Mouse (Mus musculus): ENCODE measurements around the gene Clptm1. TPM values are rescaled to one million over a fixed set of nuclear protein-coding genes. Genes with fewer than 3 reads are reported as not detected.

Gene Clptm1
- polyA plus RNA-seq, 1 experiment from 2014 or later = 112 TPM

- no peaks in the 10 kb centered on the region for H3K27me3 ChIP-seq
- WGBS = 72% methylated on average over 14 of the region's 14 CpGs
- no peak overlapping the region for H3K27ac ChIP-seq
- H3K9ac ChIP-seq = no peak overlapping the region
- no peaks in the 10 kb centered on the region for H3K36me3 ChIP-seq
- no peak overlapping the region for H3K4me3 ChIP-seq
- no peak for ATAC-seq (ENCODE audit: low FRiP score)
- no peaks in the 10 kb centered on the region for H3K9me3 ChIP-seq (replicated peaks)
- peaks cover 3% of the 10 kb centered on the region; the same call in 1 of the 2 replicates for H3K4me1 ChIP-seq
- H3K4me2 ChIP-seq (replicated peaks) = no peak overlapping the region
Measured at GRCm38 (mm10) chr7:19673083-19673699, 8.4 kb upstream of the Clptm1 start.

DNA sequence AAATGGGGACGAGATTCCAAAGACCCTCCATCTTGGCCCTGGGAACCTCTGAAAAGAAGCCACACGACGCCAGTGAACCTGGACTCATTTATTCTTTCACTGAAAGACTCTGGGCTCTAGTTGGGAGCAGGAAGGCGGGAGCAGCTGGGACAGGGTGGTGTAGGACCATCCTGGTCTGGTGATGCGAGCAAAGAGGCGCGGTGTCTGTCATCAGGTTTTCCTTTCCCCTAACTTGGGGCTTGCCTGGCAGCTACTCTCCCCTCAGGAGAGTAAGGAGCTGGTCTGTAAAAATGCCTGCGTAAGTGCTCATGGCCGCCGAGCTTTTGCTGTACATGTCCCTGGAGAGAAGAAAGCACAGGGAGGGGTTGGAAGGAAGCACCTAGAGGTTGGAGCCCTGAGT, 6.7 kb upstream of the Clptm1 start:
- ATAC-seq (ENCODE audit: low FRiP score) = no peak
- no peak overlapping the region for H3K27ac ChIP-seq
- H3K4me1 ChIP-seq = peaks cover 3% of the 10 kb centered on the region; the same call in 1 of the 2 replicates
- H3K4me3 ChIP-seq = no peak overlapping the region
- H3K9ac ChIP-seq = no peak overlapping the region
- 77% methylated on average over 10 of the region's 10 CpGs for WGBS
- no peaks in the 10 kb centered on the region for H3K27me3 ChIP-seq
- no peaks in the 10 kb centered on the region for H3K9me3 ChIP-seq (replicated peaks)
- H3K36me3 ChIP-seq = no peaks in the 10 kb centered on the region
- no peak overlapping the region for H3K4me2 ChIP-seq (replicated peaks)

GRCm38 (mm10) chr7:19668947-19669721, 4.3 kb upstream of the Clptm1 start:
- H3K4me3 ChIP-seq = no peak overlapping the region
- H3K9ac ChIP-seq = 0 out of 2 replicates have a peak overlapping the region, but pooled peaks have one; percentile 3
- no peaks in the 10 kb centered on the region for H3K27me3 ChIP-seq
- no peaks in the 10 kb centered on the region for H3K36me3 ChIP-seq
- ATAC-seq (ENCODE audit: low FRiP score) = peak; percentile 57
- H3K4me2 ChIP-seq (replicated peaks) = 0 out of 2 replicates have a peak overlapping the region, but pooled peaks have one; percentile 5
- peaks cover 10% of the 10 kb centered on the region for H3K4me1 ChIP-seq
- H3K9me3 ChIP-seq (replicated peaks) = no peaks in the 10 kb centered on the region
- 0 out of 2 replicates have a peak overlapping the region, but pooled peaks have one; percentile 4 for H3K27ac ChIP-seq
- 8% methylated on average over 10 of the region's 10 CpGs for WGBS

DNA sequence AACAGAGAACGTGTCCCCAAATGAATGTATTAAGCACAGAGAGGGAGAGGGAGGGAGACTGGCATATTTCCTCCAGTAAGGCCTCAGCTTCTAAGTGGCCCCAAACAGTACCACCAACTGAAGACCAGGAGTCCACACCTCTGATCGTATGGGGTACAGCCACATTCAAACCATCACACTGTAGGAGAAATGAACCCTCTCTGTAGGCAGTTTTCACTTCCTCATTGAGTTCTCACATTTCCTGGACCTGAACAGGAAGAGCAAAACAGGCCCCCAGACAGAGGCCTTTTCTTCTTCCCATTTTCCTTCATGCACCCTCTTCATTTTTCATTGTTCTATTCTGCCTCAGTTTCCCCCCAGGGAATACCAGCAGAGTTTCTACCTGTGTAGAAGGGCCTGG, 2.6 kb upstream of the Clptm1 start:
- Histone ChIP-seq H3K4me1 (peaks cover 19% of the 10 kb centered on the region), H3K9ac (no peak overlapping the region), H3K27me3 (no peaks in the 10 kb centered on the region), H3K27ac (no peak overlapping the region), H3K9me3 (replicated peaks) (no peaks in the 10 kb centered on the region), H3K4me3 (no peak overlapping the region), H3K36me3 (no peaks in the 10 kb centered on the region), H3K4me2 (replicated peaks) (no peak overlapping the region)
- WGBS = 70% methylated on average over 2 of the region's 2 CpGs
- no peak for ATAC-seq (ENCODE audit: low FRiP score)

GRCm38 (mm10) chr7:19666750-19667149, 1.9 kb upstream of the Clptm1 start:
- no peaks in the 10 kb centered on the region for H3K9me3 ChIP-seq (replicated peaks)
- peaks cover 19% of the 10 kb centered on the region for H3K4me1 ChIP-seq
- WGBS = 67% methylated on average over 3 of the region's 3 CpGs
- no peaks in the 10 kb centered on the region for H3K27me3 ChIP-seq
- ATAC-seq (ENCODE audit: low FRiP score) = no peak
- no peaks in the 10 kb centered on the region for H3K36me3 ChIP-seq
- H3K27ac ChIP-seq = no peak overlapping the region
- H3K9ac ChIP-seq = no peak overlapping the region
- no peak overlapping the region for H3K4me3 ChIP-seq
- no peak overlapping the region for H3K4me2 ChIP-seq (replicated peaks)

- peak; percentile 66 for ATAC-seq (ENCODE audit: low FRiP score)
- peaks cover 21% of the 10 kb centered on the region for H3K4me1 ChIP-seq
- H3K27me3 ChIP-seq = no peaks in the 10 kb centered on the region
- no peaks in the 10 kb centered on the region for H3K9me3 ChIP-seq (replicated peaks)
- peak overlapping the region; percentile 100 for H3K4me3 ChIP-seq
- under 1% methylated on average over 35 of the region's 37 CpGs for WGBS
- H3K27ac ChIP-seq = peak overlapping the region; percentile 93
- peaks cover 6% of the 10 kb centered on the region for H3K36me3 ChIP-seq
- H3K9ac ChIP-seq = peak overlapping the region; percentile 98
- peak overlapping the region; percentile 85 for H3K4me2 ChIP-seq (replicated peaks)
Measured at GRCm38 (mm10) chr7:19664455-19664954, 328 bp downstream of the Clptm1 start.

GRCm38 (mm10) chr7:19663940-19664339, 893 bp downstream of the Clptm1 start:
- Histone ChIP-seq H3K4me3 (peak overlapping the region; percentile 100), H3K9me3 (replicated peaks) (no peaks in the 10 kb centered on the region), H3K36me3 (peaks cover 8% of the 10 kb centered on the region), H3K27ac (no peak overlapping the region), H3K4me1 (peaks cover 18% of the 10 kb centered on the region), H3K4me2 (replicated peaks) (peak overlapping the region; percentile 85), H3K9ac (peak overlapping the region; percentile 98), H3K27me3 (no peaks in the 10 kb centered on the region)
- peak; percentile 10; the same call in 1 of the 2 replicates for ATAC-seq (ENCODE audit: low FRiP score)
- WGBS = 23% methylated on average over 8 of the region's 8 CpGs

DNA sequence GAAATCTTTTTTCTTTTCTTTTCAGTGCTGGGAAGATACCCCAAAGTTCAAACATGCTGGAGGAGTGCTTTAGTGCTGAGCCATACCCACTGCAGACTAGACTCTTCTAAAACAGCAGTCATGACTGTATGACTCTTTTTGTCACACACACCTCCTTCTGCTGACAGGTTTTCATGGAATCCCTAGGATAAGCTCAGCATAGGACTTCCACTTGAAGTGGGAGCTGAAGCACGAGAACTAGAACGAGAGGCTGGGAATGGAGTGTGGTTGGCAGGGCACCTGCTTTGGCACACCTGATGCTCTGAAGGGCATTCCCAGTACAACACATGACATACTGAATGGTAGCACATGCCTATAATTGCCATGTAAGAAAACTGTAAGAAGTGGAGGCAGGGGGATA, 12.2 kb downstream of the Clptm1 start:
- no peak for ATAC-seq (ENCODE audit: low FRiP score)
- Histone ChIP-seq H3K4me1 (no peaks in the 10 kb centered on the region), H3K27ac (no peak overlapping the region), H3K9me3 (replicated peaks) (no peaks in the 10 kb centered on the region), H3K9ac (no peak overlapping the region), H3K4me3 (no peak overlapping the region), H3K4me2 (replicated peaks) (no peak overlapping the region), H3K27me3 (no peaks in the 10 kb centered on the region), H3K36me3 (peaks cover 69% of the 10 kb centered on the region)
- WGBS = 92% methylated on average over 2 of the region's 2 CpGs

DNA sequence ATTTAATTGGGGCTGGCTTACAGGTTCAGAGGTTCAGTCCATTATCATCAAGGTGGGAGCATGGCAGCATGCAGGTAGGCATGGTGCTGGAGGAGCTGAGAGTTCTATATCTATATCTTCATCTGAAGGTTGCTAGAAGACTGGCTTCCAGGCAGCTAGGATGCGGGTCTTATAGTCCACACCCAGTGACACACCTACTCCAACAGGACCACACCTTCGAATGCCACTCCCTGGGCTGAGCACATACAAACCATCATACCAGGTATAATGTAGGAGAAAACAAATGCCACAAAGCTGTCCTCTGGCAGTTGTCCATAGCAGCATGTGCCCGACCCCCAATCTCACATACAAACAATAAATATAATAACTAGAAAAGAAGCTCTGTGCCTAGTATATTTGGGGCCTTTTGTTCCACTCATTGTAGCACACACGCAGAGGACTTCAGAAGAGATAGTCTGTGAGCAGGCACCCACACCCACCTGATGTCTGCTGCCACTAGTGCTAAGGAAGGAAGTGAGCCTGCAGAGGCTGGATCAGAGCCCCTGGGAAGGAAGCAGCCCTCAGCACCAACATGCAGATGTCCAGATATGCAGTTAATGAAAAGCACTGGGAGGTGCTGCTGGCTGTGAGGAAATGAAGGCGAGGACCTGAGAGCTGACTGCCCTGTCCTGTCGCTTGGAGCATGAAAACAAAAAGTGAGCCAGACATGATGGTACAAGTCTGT, 13.6 kb downstream of the Clptm1 start:
- H3K27me3 ChIP-seq = no peaks in the 10 kb centered on the region
- peaks cover 77% of the 10 kb centered on the region for H3K36me3 ChIP-seq
- H3K9me3 ChIP-seq (replicated peaks) = no peaks in the 10 kb centered on the region
- no peak for ATAC-seq (ENCODE audit: low FRiP score)
- no peak overlapping the region for H3K9ac ChIP-seq
- H3K4me3 ChIP-seq = no peak overlapping the region
- H3K4me1 ChIP-seq = no peaks in the 10 kb centered on the region
- H3K27ac ChIP-seq = no peak overlapping the region
- no peak overlapping the region for H3K4me2 ChIP-seq (replicated peaks)
- 92% methylated on average over 6 of the region's 6 CpGs for WGBS

GRCm38 (mm10) chr7:19641223-19641622, 23.6 kb downstream of the Clptm1 start:
- 92% methylated on average over 4 of the region's 4 CpGs for WGBS
- Histone ChIP-seq H3K4me1 (no peaks in the 10 kb centered on the region), H3K9ac (no peak overlapping the region), H3K4me2 (replicated peaks) (no peak overlapping the region), H3K27ac (no peak overlapping the region), H3K36me3 (peaks cover 98% of the 10 kb centered on the region), H3K27me3 (no peaks in the 10 kb centered on the region), H3K4me3 (no peak overlapping the region), H3K9me3 (replicated peaks) (no peaks in the 10 kb centered on the region)
- no peak for ATAC-seq (ENCODE audit: low FRiP score)

DNA sequence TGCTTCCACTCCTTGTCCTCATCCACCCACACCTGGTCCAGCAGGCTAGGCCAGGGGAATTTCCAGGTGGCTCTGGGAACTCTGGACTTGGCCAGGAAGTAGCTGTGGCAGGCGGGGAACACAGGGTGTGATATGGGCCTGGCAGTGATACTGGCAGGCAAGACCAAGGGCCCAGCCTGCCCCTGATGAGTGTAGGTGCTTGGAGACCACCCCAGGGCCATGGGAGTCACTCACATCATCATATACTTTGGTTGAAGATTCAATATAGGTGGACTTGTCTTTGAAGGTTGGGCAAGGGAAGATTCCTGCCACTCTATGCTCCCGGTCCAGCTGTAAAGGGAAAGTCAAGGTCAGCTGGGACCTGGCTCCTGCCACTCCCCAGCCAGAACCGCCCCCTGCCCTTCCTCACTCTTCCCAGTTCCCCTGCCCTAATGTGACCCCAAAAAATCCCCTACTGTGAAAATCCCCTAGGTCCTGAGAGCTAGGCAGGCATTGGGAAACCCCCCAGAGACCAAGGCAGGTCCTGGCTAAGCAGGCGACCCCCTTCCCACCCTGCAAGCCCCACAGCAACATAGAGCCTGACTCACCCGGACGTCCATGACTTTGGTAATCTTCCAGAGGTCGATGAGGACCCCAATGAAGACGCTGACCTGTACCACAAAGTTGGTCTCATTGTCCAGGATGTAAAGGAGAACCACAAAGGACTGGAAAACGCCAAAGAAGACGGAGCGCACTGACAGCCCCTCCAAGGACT, 29.6 kb downstream of the Clptm1 start:
- ATAC-seq (ENCODE audit: low FRiP score) = no peak
- Histone ChIP-seq H3K27me3 (no peaks in the 10 kb centered on the region), H3K36me3 (peaks cover 83% of the 10 kb centered on the region), H3K9me3 (replicated peaks) (no peaks in the 10 kb centered on the region), H3K4me2 (replicated peaks) (no peak overlapping the region), H3K4me3 (no peak overlapping the region), H3K27ac (no peak overlapping the region), H3K9ac (no peak overlapping the region), H3K4me1 (no peaks in the 10 kb centered on the region)
- WGBS = 90% methylated on average over 11 of the region's 11 CpGs
